ENCODE assay signal across 9 mouse cellular contexts in genomic region chr2:148121885-148122876, GRCm38 (mm10).
DNase-seq lines count a peak whose midpoint lies in the region; ATAC-seq and TF ChIP-seq lines count a peak whose summit lies in the region.
"Had no signal": no experiment of that assay in that cellular context is flagged by ENCODE, and none has a peak within 500 bp of the region (broad histone marks: within the 10 kb centered on the region; RNA-seq: fewer than 3 reads in every experiment).

No protein-coding gene starts in this region.

- peak; percentile 83 for TF ChIP-seq CTCF in midbrain, postnatal 0 days (IDR thresholded peaks at IDR 0.05)

- no peak overlapping the region for H3K4me2 ChIP-seq in heart, embryonic 11.5 days
- H3K4me2 ChIP-seq in midbrain, postnatal 0 days (ENCODE audit: low read depth, low read length, poor library complexity, severe bottlenecking) = no peak overlapping the region
- H3K4me2 ChIP-seq: liver, embryonic 13.5 days had no signal

- no peak overlapping the region for H3K9ac ChIP-seq in heart, embryonic 11.5 days (ENCODE audit: low read depth, low read length)
- H3K9ac ChIP-seq in midbrain, postnatal 0 days (replicated peaks; ENCODE audit: low read length, poor library complexity, severe bottlenecking) = no peak overlapping the region
- H3K9ac ChIP-seq: liver, embryonic 13.5 days had no signal

- H3K27ac ChIP-seq in heart, embryonic 11.5 days (ENCODE audit: low read depth, low read length) = no peak overlapping the region
- peak overlapping the region; percentile 63 for H3K27ac ChIP-seq in brown adipose tissue, adult 24 weeks (replicated peaks; ENCODE audit: low read depth, low read length)
- H3K27ac ChIP-seq in midbrain, postnatal 0 days (ENCODE audit: low read depth, low read length) = no peak overlapping the region
- H3K27ac ChIP-seq: liver, embryonic 13.5 days had no signal

- ATAC-seq in heart, embryonic 11.5 days (replicated peaks; ENCODE audit: insufficient number of reproducible peaks, low FRiP score, low TSS enrichment) = no peak
- ATAC-seq in midbrain, postnatal 0 days (ENCODE audit: low FRiP score) = peak; percentile 77; the same call in 1 of the 2 replicates

- H3K36me3 ChIP-seq in heart, embryonic 11.5 days (ENCODE audit: control insufficient read depth, insufficient read depth, low read length) = no peaks in the 10 kb centered on the region
- H3K36me3 ChIP-seq in midbrain, postnatal 0 days (ENCODE audit: insufficient read depth, low read length) = no peaks in the 10 kb centered on the region
- H3K36me3 ChIP-seq: liver, embryonic 13.5 days had no signal

- H3K4me3 ChIP-seq in heart, embryonic 11.5 days (ENCODE audit: low read depth, low read length) = no peak overlapping the region
- peak overlapping the region; percentile 27; the same call in 1 of the 2 replicates for H3K4me3 ChIP-seq in brown adipose tissue, adult 24 weeks (ENCODE audit: insufficient read depth, low read depth, low read length)
- H3K4me3 ChIP-seq in midbrain, postnatal 0 days (ENCODE audit: low read depth, low read length) = no peak overlapping the region
- H3K4me3 ChIP-seq: liver, embryonic 13.5 days had no signal

- intact Hi-C loops in left cerebral cortex, postnatal 36 days (cut with DNase I) = loop anchor here (2.0 to 5.0 kb wide), 3 partner anchors 275 to 533 kb away; partner anchors contain the start of gene Sstr4

- DNase-seq in heart, adult 11 months = peak; percentile 95
- peak; percentile 29 to 70 for DNase-seq in frontal cortex, postnatal 36 days (ENCODE audit: low spot score in 2 of 2)
- DNase-seq in kidney, adult 11 months = peak; percentile 11
- DNase-seq in left cerebral cortex, postnatal 36 days (ENCODE audit: low spot score in 2 of 2) = peak; percentile 14 to 43
- peak; percentile 65 for DNase-seq in midbrain, postnatal 0 days (ENCODE audit: low spot score)
- no peak for DNase-seq in yolk sac, embryonic 10.5 days (ENCODE audit: low spot score)
- DNase-seq: liver, embryonic 13.5 days had no signal

- H3K9me3 ChIP-seq in heart, embryonic 11.5 days (replicated peaks; ENCODE audit: control insufficient read depth, low read length) = no peaks in the 10 kb centered on the region
- no peaks in the 10 kb centered on the region for H3K9me3 ChIP-seq in midbrain, postnatal 0 days (ENCODE audit: low read length)
- H3K9me3 ChIP-seq: liver, embryonic 13.5 days had no signal

- WGBS in heart, embryonic 11.5 days (ENCODE audit: insufficient replicate concordance) = 30% methylated on average over 13 of the region's 13 CpGs
- 41% methylated on average over 13 of the region's 13 CpGs for WGBS in midbrain, postnatal 0 days

- no peaks in the 10 kb centered on the region for H3K27me3 ChIP-seq in heart, embryonic 11.5 days (ENCODE audit: control insufficient read depth, insufficient read depth, low read length)
- no peaks in the 10 kb centered on the region for H3K27me3 ChIP-seq in midbrain, postnatal 0 days (ENCODE audit: insufficient read depth, low read length)
- H3K27me3 ChIP-seq: liver, embryonic 13.5 days had no signal

- H3K4me1 ChIP-seq in heart, embryonic 11.5 days (ENCODE audit: control insufficient read depth, insufficient read depth, low read length) = peaks cover 9% of the 10 kb centered on the region; the same call in 1 of the 2 replicates
- H3K4me1 ChIP-seq in brown adipose tissue, adult 24 weeks (ENCODE audit: control insufficient read depth, insufficient read depth, insufficient read length, low read length) = 0 out of 2 replicates have a peak, but pooled peaks cover 8% of the 10 kb centered on the region
- H3K4me1 ChIP-seq in midbrain, postnatal 0 days (ENCODE audit: insufficient read depth, low read length) = no peaks in the 10 kb centered on the region
- H3K4me1 ChIP-seq: liver, embryonic 13.5 days had no signal
